Mouse (Mus musculus) heart, postnatal 0 days (tissue): ENCODE data around the gene Sfr1. TPM values are rescaled to one million over a fixed set of nuclear protein-coding genes. Genes with fewer than 3 reads are reported as not detected.

ENCODE experiments used
- ATAC-seq: fragments of 200-750 bp; cut with Nextera tagmentation; 2 replicates; pipeline ENCODE4 v1.8.0; 2017; ENCODE audit warnings: low read depth, moderate number of reproducible peaks, moderate library complexity; ENCODE audit not compliant: insufficient read depth
- DNase-seq: peaks from one replicate; pipeline ENCODE4 v3.0.0-alpha.2; 2016; ENCODE audit warnings: low spot score
- H3K27ac ChIP-seq: fragments of 300-500 bp; sonication (generic); 2 replicates; pipeline ENCODE4 v1.5.1; 2014; ENCODE audit warnings: low read depth, mild to moderate bottlenecking
- H3K27me3 ChIP-seq: fragments of 300-500 bp; sonication (generic); 2 replicates; pipeline ENCODE4 v1.6.1; 2014; ENCODE audit warnings: low read length, mixed read lengths; ENCODE audit not compliant: control insufficient read depth, insufficient read depth
- H3K36me3 ChIP-seq: fragments of 300-500 bp; sonication (generic); replicated peaks from 2 replicates; pipeline ENCODE4 v1.6.1; 2014; ENCODE audit warnings: low read length, mixed read lengths; ENCODE audit not compliant: control insufficient read depth, insufficient read depth
- H3K4me1 ChIP-seq: fragments of 300-500 bp; sonication (generic); 2 replicates; pipeline ENCODE4 v1.6.1; 2014; ENCODE audit warnings: antibody characterized with exemption; ENCODE audit not compliant: control insufficient read depth, insufficient read depth
- H3K4me2 ChIP-seq: fragments of 300-500 bp; sonication (generic); 2 replicates; pipeline ENCODE4 v1.6.1; 2014; ENCODE audit warnings: low read depth, mild to moderate bottlenecking, low read length, moderate library complexity
- H3K4me3 ChIP-seq: fragments of 300-500 bp; sonication (generic); 2 replicates; pipeline ENCODE4 v1.5.1; 2014; ENCODE audit warnings: low read depth, low read length
- H3K9ac ChIP-seq: fragments of 300-500 bp; sonication (generic); replicated peaks from 2 replicates; pipeline ENCODE4 v1.6.1; 2014; ENCODE audit warnings: low read depth, low read length, mixed read lengths
- H3K9me3 ChIP-seq: fragments of 300-500 bp; sonication (generic); replicated peaks from 2 replicates; pipeline ENCODE4 v1.6.1; 2016; ENCODE audit warnings: low read length; ENCODE audit not compliant: control insufficient read depth
- CTCF ChIP-seq: IDR thresholded peaks from 2 replicates; pipeline ENCODE4 v1.5.1; 2016; ENCODE audit warnings: antibody characterized with exemption, control low read depth, low read depth
- EP300 ChIP-seq: IDR thresholded peaks from 2 replicates; pipeline ENCODE4 v1.6.1; 2016; ENCODE audit warnings: antibody characterized with exemption, low read depth
- WGBS: fragments of 180-500 bp; shearing (Covaris S2); extraction: QIAGEN DNeasy Blood & Tissue Kit; methylation state at CpG from one replicate; pipeline ENCODE4 v1.1.7; 2014; 5-methylcytosine and 5-hydroxymethylcytosine counted together
- polyA plus RNA-seq: library from polyadenylated mRNA; unstranded; fragments of >200 nt; fragmentation: Nextera tagmentation; extraction: Ambion mirVana; gene quantifications from 2 replicates; pipeline ENCODE4 v1.2.1, GENCODE M21; 2015
- total RNA-seq: library from RNA; depleted of rRNA; stranded (reverse); fragments of >200 nt; gene quantifications from 2 replicates; pipeline ENCODE4 v1.2.3, GENCODE M21; 2014; ENCODE audit warnings: low replicate concordance

Gene Sfr1
- total and polyA plus RNA-seq, 2 experiments from 2014 or later: 61.9 to 151 TPM

- 87% methylated on average over 9 of the region's 9 CpGs for WGBS
- ATAC-seq: no peak
- H3K4me1 ChIP-seq: no peaks in the 10 kb centered on the region
These were observed 21.0 kb downstream of the Sfr1 start for GRCm38 (mm10) chr19:47752456-47752855.

GRCm38 (mm10) chr19:47753921-47754320 lies 22.4 kb downstream of the Sfr1 start:
- no peak overlapping the region for H3K9ac ChIP-seq
- no peaks in the 10 kb centered on the region for H3K27me3 ChIP-seq
- 84% methylated on average over 4 of the region's 4 CpGs for WGBS
- H3K9me3 ChIP-seq: no peaks in the 10 kb centered on the region
- H3K4me1 ChIP-seq: no peaks in the 10 kb centered on the region
- TF ChIP-seq EP300 (no peak), CTCF (no peak)
- no peak overlapping the region for H3K4me2 ChIP-seq
- H3K36me3 ChIP-seq: no peaks in the 10 kb centered on the region
- no peak overlapping the region for H3K27ac ChIP-seq
- ATAC-seq: no peak
- H3K4me3 ChIP-seq: no peak overlapping the region
- no peak for DNase-seq

More at GRCm38 (mm10) chr19:47752456-47752855, 21.0 kb downstream of the Sfr1 start:
- TF ChIP-seq CTCF: no peak
- TF ChIP-seq EP300: no peak
- no peaks in the 10 kb centered on the region for H3K36me3 ChIP-seq
- no peak for DNase-seq
- no peaks in the 10 kb centered on the region for H3K27me3 ChIP-seq
- no peak overlapping the region for H3K9ac ChIP-seq
- no peak overlapping the region for H3K27ac ChIP-seq
- no peaks in the 10 kb centered on the region for H3K9me3 ChIP-seq
- no peak overlapping the region for H3K4me3 ChIP-seq
- no peak overlapping the region for H3K4me2 ChIP-seq

GRCm38 (mm10) chr19:47754931-47755330 lies 23.4 kb downstream of the Sfr1 start:
- Histone ChIP-seq H3K27ac (no peak overlapping the region), H3K4me1 (no peaks in the 10 kb centered on the region), H3K36me3 (no peaks in the 10 kb centered on the region), H3K9ac (no peak overlapping the region), H3K9me3 (no peaks in the 10 kb centered on the region), H3K4me3 (no peak overlapping the region), H3K27me3 (no peaks in the 10 kb centered on the region), H3K4me2 (no peak overlapping the region)
- TF ChIP-seq CTCF: no peak
- DNase-seq (no peak), ATAC-seq (no peak)
- 78% methylated on average over 9 of the region's 9 CpGs for WGBS

GRCm38 (mm10) chr19:47755625-47756024 lies 24.1 kb downstream of the Sfr1 start:
- TF ChIP-seq CTCF (no peak), EP300 (no peak)
- H3K4me3 ChIP-seq: peak overlapping the region; percentile 37
- 38% methylated on average over 19 of the region's 19 CpGs for WGBS
- H3K36me3 ChIP-seq: no peaks in the 10 kb centered on the region
- no peaks in the 10 kb centered on the region for H3K9me3 ChIP-seq
- no peaks in the 10 kb centered on the region for H3K4me1 ChIP-seq
- DNase-seq (peak; percentile 5), ATAC-seq (no peak)
- no peak overlapping the region for H3K9ac ChIP-seq
- H3K27me3 ChIP-seq: no peaks in the 10 kb centered on the region
- peak overlapping the region; percentile 52 for H3K4me2 ChIP-seq
- H3K27ac ChIP-seq: no peak overlapping the region

GRCm38 (mm10) chr19:47777847-47778246 lies 46.4 kb downstream of the Sfr1 start:
- Histone ChIP-seq H3K36me3 (no peaks in the 10 kb centered on the region), H3K27me3 (0 out of 2 replicates have a peak, but pooled peaks cover 4% of the 10 kb centered on the region), H3K9me3 (no peaks in the 10 kb centered on the region), H3K4me3 (no peak overlapping the region), H3K9ac (no peak overlapping the region), H3K4me2 (no peak overlapping the region), H3K27ac (no peak overlapping the region), H3K4me1 (no peaks in the 10 kb centered on the region)
- 65% methylated on average over 6 of the region's 6 CpGs for WGBS
- ATAC-seq: no peak
- TF ChIP-seq CTCF: no peak
- no peak for DNase-seq

- Histone ChIP-seq H3K4me1 (no peaks in the 10 kb centered on the region), H3K27me3 (0 out of 2 replicates have a peak, but pooled peaks cover 4% of the 10 kb centered on the region), H3K4me3 (no peak overlapping the region), H3K27ac (no peak overlapping the region), H3K4me2 (no peak overlapping the region), H3K9me3 (no peaks in the 10 kb centered on the region), H3K36me3 (no peaks in the 10 kb centered on the region), H3K9ac (no peak overlapping the region)
- DNase-seq (no peak), ATAC-seq (no peak)
- no peak for TF ChIP-seq EP300
- TF ChIP-seq CTCF: no peak
- 89% methylated on average over 7 of the region's 7 CpGs for WGBS
These were observed 48.7 kb downstream of the Sfr1 start for GRCm38 (mm10) chr19:47780145-47780544.
